Mouse (Mus musculus): ENCODE results near the gene Mphosph6. TPM values are rescaled to one million over a fixed set of nuclear protein-coding genes. Genes with fewer than 3 reads are reported as not detected.

The Mphosph6 gene
- polyA plus RNA-seq, 1 experiment: 28.8 TPM

- TF ChIP-seq POLR2A (IDR thresholded peaks at IDR 0.05; ENCODE audit: borderline replicate concordance, control insufficient read depth, low read depth, low read length) (no peak), CTCF (IDR thresholded peaks at IDR 0.05; ENCODE audit: control insufficient read depth, insufficient read depth, low read length) (no peak)
- Histone ChIP-seq H3K4me3 (replicated peaks; ENCODE audit: control insufficient read depth, low read depth, low read length) (no peak overlapping the region), H3K27ac (ENCODE audit: control insufficient read depth, insufficient read depth, low read depth, low read length, poor library complexity) (no peak overlapping the region), H3K4me1 (ENCODE audit: control insufficient read depth, insufficient read depth, low read length) (no peaks in the 10 kb centered on the region)
- WGBS: 76% methylated on average over 11 of the region's 11 CpGs
Observed at GRCm38 (mm10) chr8:117778531-117779322, 23.0 kb downstream of the Mphosph6 start.

- H3K4me1 ChIP-seq (ENCODE audit: control insufficient read depth, insufficient read depth, low read length): no peaks in the 10 kb centered on the region
- no peak overlapping the region for H3K4me3 ChIP-seq (replicated peaks; ENCODE audit: control insufficient read depth, low read depth, low read length)
- no peak overlapping the region for H3K27ac ChIP-seq (ENCODE audit: control insufficient read depth, insufficient read depth, low read depth, low read length, poor library complexity)
- whole genome bisulfite sequencing: 45% methylated on average over 10 of the region's 10 CpGs
- TF ChIP-seq CTCF (IDR thresholded peaks at IDR 0.05; ENCODE audit: control insufficient read depth, insufficient read depth, low read length): no peak
- no peak for TF ChIP-seq POLR2A (IDR thresholded peaks at IDR 0.05; ENCODE audit: borderline replicate concordance, control insufficient read depth, low read depth, low read length)
Observed at GRCm38 (mm10) chr8:117776075-117776474, 25.7 kb downstream of the Mphosph6 start.

- no peak for TF ChIP-seq CTCF (IDR thresholded peaks at IDR 0.05; ENCODE audit: control insufficient read depth, insufficient read depth, low read length)
- no peak for TF ChIP-seq POLR2A (IDR thresholded peaks at IDR 0.05; ENCODE audit: borderline replicate concordance, control insufficient read depth, low read depth, low read length)
- H3K27ac ChIP-seq (ENCODE audit: control insufficient read depth, insufficient read depth, low read depth, low read length, poor library complexity): no peak overlapping the region
- H3K4me3 ChIP-seq (replicated peaks; ENCODE audit: control insufficient read depth, low read depth, low read length): no peak overlapping the region
- 59% methylated on average over 10 of the region's 10 CpGs for WGBS
- no peaks in the 10 kb centered on the region for H3K4me1 ChIP-seq (ENCODE audit: control insufficient read depth, insufficient read depth, low read length)
Observed at GRCm38 (mm10) chr8:117775626-117776025, 26.1 kb downstream of the Mphosph6 start.

DNA sequence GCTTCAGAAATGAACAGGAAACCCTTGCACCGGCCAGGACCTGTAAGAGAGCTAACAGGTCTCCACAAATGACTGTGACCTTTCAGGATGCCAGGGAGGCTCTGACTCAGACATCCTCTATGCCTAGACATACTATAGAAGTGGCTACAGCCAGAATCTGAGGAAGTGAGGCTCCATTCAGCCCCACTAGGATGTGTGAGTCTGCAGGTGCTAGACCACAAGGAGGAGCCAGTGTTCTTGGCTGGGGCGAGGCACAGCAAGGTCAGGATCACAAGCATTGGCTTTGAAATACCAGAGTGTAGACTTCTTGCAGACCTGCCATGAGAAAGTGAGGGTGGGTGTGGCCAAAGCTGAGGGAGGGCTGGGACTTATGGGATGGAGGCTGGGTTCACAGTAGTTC is 29.1 kb downstream of the Mphosph6 start:
- no peak overlapping the region for H3K4me3 ChIP-seq (replicated peaks; ENCODE audit: control insufficient read depth, low read depth, low read length)
- TF ChIP-seq CTCF (IDR thresholded peaks at IDR 0.05; ENCODE audit: control insufficient read depth, insufficient read depth, low read length) (peak; percentile 26; the same call in 1 of the 2 replicates), POLR2A (IDR thresholded peaks at IDR 0.05; ENCODE audit: borderline replicate concordance, control insufficient read depth, low read depth, low read length) (no peak)
- WGBS: 19% methylated on average over 2 of the region's 2 CpGs
- H3K4me1 ChIP-seq (ENCODE audit: control insufficient read depth, insufficient read depth, low read length): no peaks in the 10 kb centered on the region
- H3K27ac ChIP-seq (ENCODE audit: control insufficient read depth, insufficient read depth, low read depth, low read length, poor library complexity): no peak overlapping the region

- Histone ChIP-seq H3K4me3 (replicated peaks; ENCODE audit: control insufficient read depth, low read depth, low read length) (no peak overlapping the region), H3K4me1 (ENCODE audit: control insufficient read depth, insufficient read depth, low read length) (no peaks in the 10 kb centered on the region), H3K27ac (ENCODE audit: control insufficient read depth, insufficient read depth, low read depth, low read length, poor library complexity) (no peak overlapping the region)
- 67% methylated on average over 2 of the region's 2 CpGs for WGBS
- TF ChIP-seq CTCF (IDR thresholded peaks at IDR 0.05; ENCODE audit: control insufficient read depth, insufficient read depth, low read length) (peak; percentile 63), POLR2A (IDR thresholded peaks at IDR 0.05; ENCODE audit: borderline replicate concordance, control insufficient read depth, low read depth, low read length) (no peak)
Observed at GRCm38 (mm10) chr8:117772126-117772525, 29.6 kb downstream of the Mphosph6 start.

- Histone ChIP-seq H3K4me3 (replicated peaks; ENCODE audit: control insufficient read depth, low read depth, low read length) (no peak overlapping the region), H3K4me1 (ENCODE audit: control insufficient read depth, insufficient read depth, low read length) (no peaks in the 10 kb centered on the region), H3K27ac (ENCODE audit: control insufficient read depth, insufficient read depth, low read depth, low read length, poor library complexity) (no peak overlapping the region)
- TF ChIP-seq CTCF (IDR thresholded peaks at IDR 0.05; ENCODE audit: control insufficient read depth, insufficient read depth, low read length) (no peak), POLR2A (IDR thresholded peaks at IDR 0.05; ENCODE audit: borderline replicate concordance, control insufficient read depth, low read depth, low read length) (no peak)
- 70% methylated on average over 9 of the region's 9 CpGs for WGBS
Observed at GRCm38 (mm10) chr8:117771115-117771836, 30.5 kb downstream of the Mphosph6 start.

- WGBS: 79% methylated on average over 7 of the region's 7 CpGs
- Histone ChIP-seq H3K4me3 (replicated peaks; ENCODE audit: control insufficient read depth, low read depth, low read length) (no peak overlapping the region), H3K4me1 (ENCODE audit: control insufficient read depth, insufficient read depth, low read length) (no peaks in the 10 kb centered on the region), H3K27ac (ENCODE audit: control insufficient read depth, insufficient read depth, low read depth, low read length, poor library complexity) (no peak overlapping the region)
- TF ChIP-seq POLR2A (IDR thresholded peaks at IDR 0.05; ENCODE audit: borderline replicate concordance, control insufficient read depth, low read depth, low read length) (no peak), CTCF (IDR thresholded peaks at IDR 0.05; ENCODE audit: control insufficient read depth, insufficient read depth, low read length) (no peak)
Observed at GRCm38 (mm10) chr8:117768971-117769370, 32.8 kb downstream of the Mphosph6 start.

DNA sequence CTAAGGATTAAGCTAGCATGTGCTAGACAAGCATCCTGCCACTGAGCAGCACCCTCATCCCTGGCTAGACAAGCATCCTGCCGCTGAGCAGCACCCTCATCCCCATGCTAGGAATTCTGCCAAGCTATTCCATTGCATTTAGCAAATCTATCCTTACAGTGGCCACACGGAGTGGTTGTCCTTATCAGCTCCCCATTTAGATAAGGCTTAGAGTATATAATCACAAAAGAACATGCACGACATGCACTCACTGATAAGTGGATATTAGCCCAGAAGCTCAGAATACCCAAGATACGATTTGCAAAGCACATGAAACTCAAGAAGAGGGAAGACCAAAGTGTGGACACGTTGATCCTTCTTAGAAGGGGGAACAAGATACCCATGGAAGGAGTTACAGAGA is 35.8 kb downstream of the Mphosph6 start:
- no peak for TF ChIP-seq CTCF (IDR thresholded peaks at IDR 0.05; ENCODE audit: control insufficient read depth, insufficient read depth, low read length)
- TF ChIP-seq POLR2A (IDR thresholded peaks at IDR 0.05; ENCODE audit: borderline replicate concordance, control insufficient read depth, low read depth, low read length): no peak
- 58% methylated on average over 5 of the region's 5 CpGs for WGBS
- H3K4me1 ChIP-seq (ENCODE audit: control insufficient read depth, insufficient read depth, low read length): no peaks in the 10 kb centered on the region
- H3K27ac ChIP-seq (ENCODE audit: control insufficient read depth, insufficient read depth, low read depth, low read length, poor library complexity): no peak overlapping the region
- H3K4me3 ChIP-seq (replicated peaks; ENCODE audit: control insufficient read depth, low read depth, low read length): no peak overlapping the region

All from bone marrow, adult 2 months (tissue).